Mouse (Mus musculus): ENCODE measurements around the gene Eif3k. TPM values are rescaled to one million over a fixed set of nuclear protein-coding genes. Genes with fewer than 3 reads are reported as not detected.

The Eif3k gene
- polyA plus RNA-seq, 1 experiment, result 429 TPM

DNA sequence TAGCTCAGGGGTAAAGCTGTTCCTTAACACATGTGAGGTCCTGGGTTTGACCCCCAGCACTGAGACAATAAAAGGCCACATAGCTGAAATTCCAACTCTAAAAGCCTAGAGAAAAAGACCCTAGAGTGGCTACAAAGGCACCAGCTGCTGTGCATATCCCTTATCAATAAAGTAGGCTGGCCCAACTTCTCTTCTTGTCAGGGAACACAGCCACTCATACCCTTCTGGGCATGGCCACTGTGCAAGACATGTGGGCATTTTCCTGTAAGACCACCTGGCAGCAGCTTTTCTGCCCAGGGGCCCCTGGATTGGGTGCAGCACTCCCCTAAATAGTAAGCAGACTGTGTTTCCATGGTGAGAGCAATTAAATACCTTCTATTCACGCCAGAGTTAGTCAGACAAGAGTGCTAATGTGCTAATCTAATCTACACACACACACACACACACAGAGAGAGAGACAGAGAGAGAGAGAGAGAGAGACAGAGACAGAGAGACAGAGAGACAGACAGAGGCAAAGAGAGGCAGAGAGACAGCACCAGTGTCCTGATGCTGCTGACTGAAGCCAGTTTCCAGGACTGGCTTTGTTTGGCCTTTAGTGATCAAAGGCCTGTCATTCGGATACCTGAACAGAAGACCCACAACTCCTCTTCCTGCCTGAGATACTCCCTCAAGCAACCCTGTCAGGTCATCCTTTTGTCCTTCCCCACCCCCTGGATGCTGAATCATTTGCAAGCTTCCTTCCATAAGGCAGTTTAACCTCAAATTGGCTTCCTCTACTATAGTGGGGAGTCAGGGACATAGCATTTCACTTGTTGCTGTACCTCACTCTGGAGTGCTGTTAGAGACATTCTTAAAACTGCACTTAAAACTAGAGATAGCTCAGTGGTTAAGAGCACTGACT lies 27.9 kb downstream of the Eif3k start:
- no peaks in the 10 kb centered on the region for H3K27me3 ChIP-seq (ENCODE audit: control insufficient read depth, insufficient read depth, insufficient read length)
- H3K79me2 ChIP-seq (ENCODE audit: control insufficient read depth, insufficient read depth), result peaks cover 97% of the 10 kb centered on the region
- TF ChIP-seq CEBPB (IDR thresholded peaks at IDR 0.05; ENCODE audit: low read depth), result no peak
- TF ChIP-seq CTCF (IDR thresholded peaks at IDR 0.05; ENCODE audit: control insufficient read depth, insufficient read depth, insufficient read length), result no peak
- TF ChIP-seq MYOD1 (IDR thresholded peaks at IDR 0.05; ENCODE audit: control insufficient read depth, insufficient read length, low read depth), result no peak
- no peak for TF ChIP-seq MAX (IDR thresholded peaks at IDR 0.05)
- TF ChIP-seq MYOG (IDR thresholded peaks at IDR 0.05; ENCODE audit: control insufficient read depth, extremely low read depth, insufficient read length), result no peak
- no peak for TF ChIP-seq FOSL1 (IDR thresholded peaks at IDR 0.05; ENCODE audit: insufficient read depth, low read length, poor library complexity, severe bottlenecking)
- no peak for TF ChIP-seq USF1 (IDR thresholded peaks at IDR 0.05; ENCODE audit: low read depth)
- no peak overlapping the region for H3K4me3 ChIP-seq (ENCODE audit: insufficient read depth, poor library complexity, severe bottlenecking)
- H3ac ChIP-seq (ENCODE audit: control insufficient read depth, insufficient read length, low read depth), result peak overlapping the region; percentile 6
- peaks cover 87% of the 10 kb centered on the region for H3K79me3 ChIP-seq (ENCODE audit: low read depth)
- peaks cover 35% of the 10 kb centered on the region for H3K36me3 ChIP-seq (ENCODE audit: control insufficient read depth, insufficient read depth)

DNA sequence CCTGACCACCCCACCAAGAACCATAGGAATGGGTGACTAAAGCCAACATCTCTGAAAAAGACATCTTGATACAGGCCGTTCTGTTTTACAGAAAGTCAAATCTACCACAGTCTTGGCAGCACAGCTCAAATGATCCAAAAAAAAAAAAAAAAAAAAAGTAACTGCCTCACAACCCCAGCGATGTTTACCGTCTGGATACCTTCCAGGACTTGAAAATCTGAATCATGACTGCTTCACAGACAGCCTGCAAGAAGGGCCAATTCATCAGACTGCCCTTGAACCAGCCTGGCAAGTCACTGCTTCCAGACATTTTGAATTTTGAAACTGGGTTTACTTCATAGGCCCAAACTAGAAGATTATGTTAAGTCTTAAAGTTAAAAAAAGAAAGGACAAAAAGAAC lies 28.9 kb downstream of the Eif3k start:
- peaks cover 97% of the 10 kb centered on the region for H3K79me2 ChIP-seq (ENCODE audit: control insufficient read depth, insufficient read depth)
- H3K36me3 ChIP-seq (ENCODE audit: control insufficient read depth, insufficient read depth), result peaks cover 40% of the 10 kb centered on the region
- no peaks in the 10 kb centered on the region for H3K27me3 ChIP-seq (ENCODE audit: control insufficient read depth, insufficient read depth, insufficient read length)
- H3ac ChIP-seq (ENCODE audit: control insufficient read depth, insufficient read length, low read depth), result no peak overlapping the region
- no peak for TF ChIP-seq MAX (IDR thresholded peaks at IDR 0.05)
- no peak for TF ChIP-seq CTCF (IDR thresholded peaks at IDR 0.05; ENCODE audit: control insufficient read depth, insufficient read depth, insufficient read length)
- no peak for TF ChIP-seq MYOG (IDR thresholded peaks at IDR 0.05; ENCODE audit: control insufficient read depth, extremely low read depth, insufficient read length)
- no peak for TF ChIP-seq FOSL1 (IDR thresholded peaks at IDR 0.05; ENCODE audit: insufficient read depth, low read length, poor library complexity, severe bottlenecking)
- no peak for TF ChIP-seq CEBPB (IDR thresholded peaks at IDR 0.05; ENCODE audit: low read depth)
- no peak for TF ChIP-seq USF1 (IDR thresholded peaks at IDR 0.05; ENCODE audit: low read depth)
- TF ChIP-seq MYOD1 (IDR thresholded peaks at IDR 0.05; ENCODE audit: control insufficient read depth, insufficient read length, low read depth), result no peak
- no peak overlapping the region for H3K4me3 ChIP-seq (ENCODE audit: insufficient read depth, poor library complexity, severe bottlenecking)
- peaks cover 88% of the 10 kb centered on the region for H3K79me3 ChIP-seq (ENCODE audit: low read depth)

DNA sequence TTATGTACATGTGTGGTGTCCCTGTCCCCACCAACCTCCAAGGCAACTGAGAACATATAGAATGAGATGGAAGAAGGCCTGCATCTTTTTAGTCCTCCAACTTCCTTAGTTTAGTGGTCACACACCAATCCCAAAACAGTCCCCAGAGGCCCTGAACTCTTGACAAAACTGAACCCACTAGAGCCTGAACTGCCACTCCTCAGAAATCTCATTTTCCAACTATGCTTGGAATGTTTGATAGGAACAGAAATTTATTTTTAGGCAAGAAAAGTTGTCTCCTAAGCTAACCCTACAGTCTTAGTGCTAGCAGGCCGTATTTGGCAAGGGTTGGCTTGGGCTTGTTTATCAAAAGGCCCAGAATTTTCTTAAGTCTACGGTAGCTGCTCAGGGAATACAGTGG lies 29.9 kb downstream of the Eif3k start:
- peaks cover 88% of the 10 kb centered on the region for H3K79me3 ChIP-seq (ENCODE audit: low read depth)
- no peak for TF ChIP-seq CEBPB (IDR thresholded peaks at IDR 0.05; ENCODE audit: low read depth)
- no peak for TF ChIP-seq USF1 (IDR thresholded peaks at IDR 0.05; ENCODE audit: low read depth)
- TF ChIP-seq MAX (IDR thresholded peaks at IDR 0.05), result no peak
- TF ChIP-seq MYOD1 (IDR thresholded peaks at IDR 0.05; ENCODE audit: control insufficient read depth, insufficient read length, low read depth), result no peak
- TF ChIP-seq FOSL1 (IDR thresholded peaks at IDR 0.05; ENCODE audit: insufficient read depth, low read length, poor library complexity, severe bottlenecking), result no peak
- no peak for TF ChIP-seq MYOG (IDR thresholded peaks at IDR 0.05; ENCODE audit: control insufficient read depth, extremely low read depth, insufficient read length)
- peaks cover 35% of the 10 kb centered on the region for H3K36me3 ChIP-seq (ENCODE audit: control insufficient read depth, insufficient read depth)
- H3K79me2 ChIP-seq (ENCODE audit: control insufficient read depth, insufficient read depth), result peaks cover 97% of the 10 kb centered on the region
- no peaks in the 10 kb centered on the region for H3K27me3 ChIP-seq (ENCODE audit: control insufficient read depth, insufficient read depth, insufficient read length)
- H3ac ChIP-seq (ENCODE audit: control insufficient read depth, insufficient read length, low read depth), result peak overlapping the region; percentile 38
- no peak overlapping the region for H3K4me3 ChIP-seq (ENCODE audit: insufficient read depth, poor library complexity, severe bottlenecking)

DNA sequence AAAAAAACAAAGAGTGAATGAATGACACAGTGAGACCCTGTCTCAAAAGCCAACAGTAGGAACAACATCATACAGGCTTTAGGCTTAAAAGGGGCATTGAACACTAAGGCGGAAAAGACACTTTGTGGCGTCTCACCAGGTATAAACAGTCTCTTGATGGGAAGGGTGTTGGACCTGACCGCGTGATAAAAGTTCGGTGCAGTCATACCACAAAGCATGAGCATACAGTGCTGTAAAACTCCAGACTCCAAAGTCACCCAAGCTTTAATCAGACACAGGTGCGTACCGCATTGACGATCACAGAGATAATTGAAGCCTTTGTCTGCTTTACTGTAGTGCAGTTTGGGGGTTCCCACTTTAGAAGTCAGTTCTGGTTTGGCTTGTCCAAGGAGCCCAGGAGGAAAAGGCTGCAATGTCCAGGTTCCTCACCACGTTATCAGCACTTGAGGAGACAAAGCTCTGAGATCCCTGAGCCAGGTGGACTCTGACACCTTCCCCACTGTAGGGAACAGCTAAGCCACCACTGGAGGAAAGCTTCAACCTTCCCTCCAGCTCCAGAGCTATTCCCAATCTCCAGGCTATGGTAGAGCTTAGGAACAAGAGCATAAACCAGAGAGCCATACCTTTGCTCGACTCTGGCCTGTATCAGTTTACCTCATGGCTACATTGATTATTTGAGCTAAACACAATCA lies 31.2 kb downstream of the Eif3k start:
- peaks cover 87% of the 10 kb centered on the region for H3K79me3 ChIP-seq (ENCODE audit: low read depth)
- H3K79me2 ChIP-seq (ENCODE audit: control insufficient read depth, insufficient read depth), result peaks cover 97% of the 10 kb centered on the region
- no peak overlapping the region for H3ac ChIP-seq (ENCODE audit: control insufficient read depth, insufficient read length, low read depth)
- H3K4me3 ChIP-seq (ENCODE audit: insufficient read depth, poor library complexity, severe bottlenecking), result no peak overlapping the region
- TF ChIP-seq CEBPB (IDR thresholded peaks at IDR 0.05; ENCODE audit: low read depth) (no peak), MYOD1 (IDR thresholded peaks at IDR 0.05; ENCODE audit: control insufficient read depth, insufficient read length, low read depth) (no peak), CTCF (IDR thresholded peaks at IDR 0.05; ENCODE audit: control insufficient read depth, insufficient read depth, insufficient read length) (no peak), FOSL1 (IDR thresholded peaks at IDR 0.05; ENCODE audit: insufficient read depth, low read length, poor library complexity, severe bottlenecking) (no peak), MAX (IDR thresholded peaks at IDR 0.05) (no peak), MYOG (IDR thresholded peaks at IDR 0.05; ENCODE audit: control insufficient read depth, extremely low read depth, insufficient read length) (no peak), USF1 (IDR thresholded peaks at IDR 0.05; ENCODE audit: low read depth) (no peak)
- peaks cover 31% of the 10 kb centered on the region for H3K36me3 ChIP-seq (ENCODE audit: control insufficient read depth, insufficient read depth)
- H3K27me3 ChIP-seq (ENCODE audit: control insufficient read depth, insufficient read depth, insufficient read length), result no peaks in the 10 kb centered on the region

DNA sequence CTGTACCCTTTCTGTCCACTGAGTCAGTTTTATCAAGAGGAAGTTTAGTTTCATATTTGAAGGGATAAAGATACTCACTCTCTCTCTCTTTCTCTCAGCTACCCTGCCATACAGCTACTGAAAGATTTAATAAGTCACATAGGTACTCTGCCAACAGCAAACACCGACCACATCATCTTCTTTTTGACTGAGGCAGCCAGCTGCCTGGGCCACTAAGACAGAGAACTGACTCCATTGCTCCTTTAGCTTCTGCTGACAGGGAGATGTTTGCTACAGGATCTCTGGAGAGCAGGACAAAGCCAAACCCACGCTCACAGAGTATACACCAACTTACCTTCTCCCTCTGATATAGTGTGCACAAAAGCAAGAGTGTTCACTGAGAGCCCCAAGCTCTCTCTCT lies 32.4 kb downstream of the Eif3k start:
- peak; percentile 41 for TF ChIP-seq MYOD1 (IDR thresholded peaks at IDR 0.05; ENCODE audit: control insufficient read depth, insufficient read length, low read depth)
- TF ChIP-seq FOSL1 (IDR thresholded peaks at IDR 0.05; ENCODE audit: insufficient read depth, low read length, poor library complexity, severe bottlenecking), result no peak
- TF ChIP-seq MAX (IDR thresholded peaks at IDR 0.05), result no peak
- no peak for TF ChIP-seq CTCF (IDR thresholded peaks at IDR 0.05; ENCODE audit: control insufficient read depth, insufficient read depth, insufficient read length)
- peak; percentile 18 for TF ChIP-seq USF1 (IDR thresholded peaks at IDR 0.05; ENCODE audit: low read depth)
- no peak for TF ChIP-seq CEBPB (IDR thresholded peaks at IDR 0.05; ENCODE audit: low read depth)
- TF ChIP-seq MYOG (IDR thresholded peaks at IDR 0.05; ENCODE audit: control insufficient read depth, extremely low read depth, insufficient read length), result no peak
- H3K79me3 ChIP-seq (ENCODE audit: low read depth), result peaks cover 86% of the 10 kb centered on the region
- H3K79me2 ChIP-seq (ENCODE audit: control insufficient read depth, insufficient read depth), result peaks cover 97% of the 10 kb centered on the region
- no peaks in the 10 kb centered on the region for H3K27me3 ChIP-seq (ENCODE audit: control insufficient read depth, insufficient read depth, insufficient read length)
- no peak overlapping the region for H3K4me3 ChIP-seq (ENCODE audit: insufficient read depth, poor library complexity, severe bottlenecking)
- H3K36me3 ChIP-seq (ENCODE audit: control insufficient read depth, insufficient read depth), result peaks cover 31% of the 10 kb centered on the region
- no peak overlapping the region for H3ac ChIP-seq (ENCODE audit: control insufficient read depth, insufficient read length, low read depth)

Data from C2C12 (cell line).